Mouse (Mus musculus): ENCODE measurements around the gene Gm12117. TPM values are rescaled to one million over a fixed set of nuclear protein-coding genes. Genes with fewer than 3 reads are reported as not detected.

Gene Gm12117
- polyA plus RNA-seq, 1 experiment from 2014 or later, result not detected

DNA sequence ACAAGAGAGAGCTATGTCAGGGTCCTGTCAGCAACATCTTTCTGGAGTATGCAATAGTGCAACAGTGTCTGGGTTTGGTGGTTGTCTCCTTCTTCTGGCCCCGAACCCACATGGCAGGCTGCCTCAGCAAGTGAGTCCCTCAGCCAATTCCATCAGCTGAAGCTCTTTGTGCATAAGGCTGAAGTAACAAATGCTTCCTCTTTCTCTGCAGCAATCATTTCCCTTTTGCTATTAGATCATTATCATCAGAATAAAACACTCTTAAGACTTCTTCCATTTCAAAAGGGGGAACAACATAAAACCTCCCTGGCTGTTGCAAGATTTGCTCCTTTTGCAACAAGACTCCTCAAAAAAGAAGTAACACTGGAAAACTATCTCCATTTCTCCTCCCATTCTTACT, 2.2 kb downstream of the Gm12117 start:
- no peaks in the 10 kb centered on the region for H3K4me1 ChIP-seq (ENCODE audit: control insufficient read depth, insufficient read depth, low read length)
- H3K4me3 ChIP-seq (ENCODE audit: low read length), result no peak overlapping the region
- H3K27me3 ChIP-seq (replicated peaks; ENCODE audit: control insufficient read depth, insufficient read depth, low read length), result no peaks in the 10 kb centered on the region
- no peaks in the 10 kb centered on the region for H3K9me3 ChIP-seq (ENCODE audit: control insufficient read depth, low read length)
- no peak overlapping the region for H3K27ac ChIP-seq (ENCODE audit: low read length)
- ATAC-seq, result no peak
- 81% methylated on average over 1 of the region's 1 CpGs for WGBS
- no peaks in the 10 kb centered on the region for H3K36me3 ChIP-seq (ENCODE audit: control insufficient read depth, insufficient read depth, low read length)
- H3K9ac ChIP-seq (ENCODE audit: low read depth, low read length), result no peak overlapping the region
- no peak overlapping the region for H3K4me2 ChIP-seq (ENCODE audit: low read depth, low read length)

DNA sequence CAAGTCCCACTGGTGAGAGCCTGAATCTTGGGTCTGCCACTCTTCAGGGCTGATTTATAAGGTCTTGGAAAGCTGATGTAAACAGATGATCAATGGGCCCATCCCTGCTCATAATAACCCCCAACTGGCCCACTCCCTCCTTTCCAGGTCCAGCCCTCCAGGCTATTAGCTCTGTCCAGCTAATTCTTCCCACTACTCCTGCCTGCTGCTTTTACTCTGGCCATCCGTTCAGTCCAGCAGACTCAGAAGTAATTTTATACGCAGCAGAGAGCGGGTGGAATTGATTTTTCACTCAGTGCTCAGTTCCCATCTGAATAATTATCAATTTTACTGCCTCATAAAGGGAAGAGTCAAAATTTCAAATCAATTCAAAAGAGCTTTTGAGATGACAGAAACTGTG, 36.2 kb downstream of the Gm12117 start:
- WGBS, result 63% methylated on average over 3 of the region's 3 CpGs
- no peaks in the 10 kb centered on the region for H3K36me3 ChIP-seq (ENCODE audit: control insufficient read depth, insufficient read depth, low read length)
- H3K9ac ChIP-seq (ENCODE audit: low read depth, low read length), result no peak overlapping the region
- H3K27ac ChIP-seq (ENCODE audit: low read length), result no peak overlapping the region
- H3K4me1 ChIP-seq (ENCODE audit: control insufficient read depth, insufficient read depth, low read length), result no peaks in the 10 kb centered on the region
- no peak for ATAC-seq
- no peak overlapping the region for H3K4me3 ChIP-seq (ENCODE audit: low read length)
- no peak overlapping the region for H3K4me2 ChIP-seq (ENCODE audit: low read depth, low read length)
- no peaks in the 10 kb centered on the region for H3K9me3 ChIP-seq (ENCODE audit: control insufficient read depth, low read length)
- no peaks in the 10 kb centered on the region for H3K27me3 ChIP-seq (replicated peaks; ENCODE audit: control insufficient read depth, insufficient read depth, low read length)

DNA sequence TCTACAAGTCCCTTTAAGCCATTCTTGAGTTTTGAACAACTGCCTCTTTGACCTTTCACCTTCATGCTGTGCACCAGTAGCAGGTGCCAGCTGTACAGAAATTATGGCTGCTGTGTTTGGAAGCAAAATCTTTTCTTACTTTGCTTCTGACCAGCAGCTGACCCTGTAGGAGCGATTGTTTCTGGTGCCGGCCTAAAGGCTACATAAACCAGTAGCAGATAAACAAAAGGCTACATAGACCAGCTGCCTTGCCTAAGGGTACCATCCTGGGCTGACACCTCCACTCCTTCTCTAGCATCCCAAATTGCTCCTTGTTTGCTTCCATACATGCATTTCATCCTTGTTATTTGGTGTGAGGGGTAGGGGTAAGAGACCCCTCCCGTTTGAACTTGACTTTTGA, 42.4 kb downstream of the Gm12117 start:
- Histone ChIP-seq H3K4me1 (ENCODE audit: control insufficient read depth, insufficient read depth, low read length) (no peaks in the 10 kb centered on the region), H3K27me3 (replicated peaks; ENCODE audit: control insufficient read depth, insufficient read depth, low read length) (no peaks in the 10 kb centered on the region), H3K9ac (ENCODE audit: low read depth, low read length) (no peak overlapping the region), H3K9me3 (ENCODE audit: control insufficient read depth, low read length) (no peaks in the 10 kb centered on the region), H3K4me2 (ENCODE audit: low read depth, low read length) (no peak overlapping the region), H3K36me3 (ENCODE audit: control insufficient read depth, insufficient read depth, low read length) (no peaks in the 10 kb centered on the region), H3K27ac (ENCODE audit: low read length) (no peak overlapping the region), H3K4me3 (ENCODE audit: low read length) (no peak overlapping the region)
- no peak for ATAC-seq
- WGBS, result 46% methylated on average over 3 of the region's 3 CpGs

DNA sequence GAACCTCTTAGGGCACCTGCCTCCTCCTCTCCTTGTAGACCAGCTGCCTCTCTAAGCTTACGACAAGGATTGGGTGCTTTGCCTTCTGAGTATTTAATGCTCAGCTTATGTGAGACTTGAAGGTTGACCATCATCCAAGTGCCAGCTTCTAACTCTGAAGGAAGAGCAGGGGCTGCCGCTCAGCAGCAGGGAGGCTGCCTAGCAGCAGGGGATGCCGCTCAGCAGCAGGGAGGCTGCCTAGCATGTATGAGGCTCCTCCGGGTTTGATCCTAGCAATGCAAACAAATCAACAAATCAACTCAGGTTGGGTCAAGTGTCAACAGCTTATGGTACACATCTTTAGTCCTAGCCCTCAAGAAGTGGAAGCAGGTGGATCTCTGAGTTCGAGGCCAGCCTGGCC, 44.5 kb downstream of the Gm12117 start:
- Histone ChIP-seq H3K4me2 (ENCODE audit: low read depth, low read length) (no peak overlapping the region), H3K27ac (ENCODE audit: low read length) (no peak overlapping the region), H3K9ac (ENCODE audit: low read depth, low read length) (no peak overlapping the region), H3K27me3 (replicated peaks; ENCODE audit: control insufficient read depth, insufficient read depth, low read length) (no peaks in the 10 kb centered on the region), H3K9me3 (ENCODE audit: control insufficient read depth, low read length) (no peaks in the 10 kb centered on the region), H3K36me3 (ENCODE audit: control insufficient read depth, insufficient read depth, low read length) (no peaks in the 10 kb centered on the region), H3K4me1 (ENCODE audit: control insufficient read depth, insufficient read depth, low read length) (no peaks in the 10 kb centered on the region), H3K4me3 (ENCODE audit: low read length) (no peak overlapping the region)
- no peak for ATAC-seq
- WGBS, result 74% methylated on average over 5 of the region's 5 CpGs

DNA sequence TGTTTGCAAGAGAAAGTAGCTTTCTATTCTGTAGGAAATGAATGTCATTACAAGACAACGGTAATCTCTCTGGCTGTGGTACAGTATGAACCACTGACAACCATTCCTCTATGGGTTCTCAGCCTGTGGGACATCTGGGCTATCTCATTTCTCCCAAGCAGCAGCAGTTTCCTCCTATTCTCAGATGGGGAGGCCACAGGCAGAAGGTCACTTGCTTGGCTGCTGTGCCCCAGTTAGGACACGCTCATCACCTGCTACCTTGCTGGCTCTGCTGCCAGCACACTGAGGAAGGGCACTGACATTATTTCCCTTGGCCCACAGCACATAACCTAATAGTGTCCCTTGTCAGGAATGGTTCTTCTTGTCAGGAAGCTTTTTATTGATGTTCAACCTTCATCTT, 48.4 kb downstream of the Gm12117 start:
- H3K27me3 ChIP-seq (replicated peaks; ENCODE audit: control insufficient read depth, insufficient read depth, low read length), result no peaks in the 10 kb centered on the region
- ATAC-seq, result no peak
- H3K4me2 ChIP-seq (ENCODE audit: low read depth, low read length), result no peak overlapping the region
- H3K9ac ChIP-seq (ENCODE audit: low read depth, low read length), result no peak overlapping the region
- WGBS, result 90% methylated on average over 2 of the region's 2 CpGs
- H3K27ac ChIP-seq (ENCODE audit: low read length), result no peak overlapping the region
- H3K4me3 ChIP-seq (ENCODE audit: low read length), result no peak overlapping the region
- H3K4me1 ChIP-seq (ENCODE audit: control insufficient read depth, insufficient read depth, low read length), result no peaks in the 10 kb centered on the region
- no peaks in the 10 kb centered on the region for H3K36me3 ChIP-seq (ENCODE audit: control insufficient read depth, insufficient read depth, low read length)
- H3K9me3 ChIP-seq (ENCODE audit: control insufficient read depth, low read length), result no peaks in the 10 kb centered on the region

- no peaks in the 10 kb centered on the region for H3K9me3 ChIP-seq (ENCODE audit: control insufficient read depth, low read length)
- H3K27me3 ChIP-seq (replicated peaks; ENCODE audit: control insufficient read depth, insufficient read depth, low read length), result no peaks in the 10 kb centered on the region
- no peak overlapping the region for H3K27ac ChIP-seq (ENCODE audit: low read length)
- peaks cover 8% of the 10 kb centered on the region; the same call in 1 of the 2 replicates for H3K4me1 ChIP-seq (ENCODE audit: control insufficient read depth, insufficient read depth, low read length)
- no peaks in the 10 kb centered on the region for H3K36me3 ChIP-seq (ENCODE audit: control insufficient read depth, insufficient read depth, low read length)
- no peak overlapping the region for H3K9ac ChIP-seq (ENCODE audit: low read depth, low read length)
- no peak for ATAC-seq
- no peak overlapping the region for H3K4me2 ChIP-seq (ENCODE audit: low read depth, low read length)
- H3K4me3 ChIP-seq (ENCODE audit: low read length), result no peak overlapping the region
- 72% methylated on average over 8 of the region's 8 CpGs for WGBS
Observed at GRCm38 (mm10) chr11:33226516-33226915, 50.0 kb downstream of the Gm12117 start.

Other genes starting within 250 kb of the Gm12117 start
- gene Fgf18, start 129.3 kb downstream of the Gm12117 start, polyA plus RNA-seq (2015; fragmentation: Nextera tagmentation; extraction: Ambion mirVana), result 0.83 and 1.9 TPM in 2 replicates
- 689 and 790 TPM in 2 replicates for gene Npm1, start 113.5 kb downstream of the Gm12117 start, polyA plus RNA-seq (2015; fragmentation: Nextera tagmentation; extraction: Ambion mirVana)
- not detected in 2 replicates for gene Tlx3, start 73.1 kb downstream of the Gm12117 start, polyA plus RNA-seq (2015; fragmentation: Nextera tagmentation; extraction: Ambion mirVana)
- gene Ranbp17, start 237.0 kb upstream of the Gm12117 start, polyA plus RNA-seq (2015; fragmentation: Nextera tagmentation; extraction: Ambion mirVana), result 2.3 and 3.2 TPM in 2 replicates